Mouse (Mus musculus) kidney, postnatal 0 days (tissue): ENCODE data around the gene Olfr656. TPM values are rescaled to one million over a fixed set of nuclear protein-coding genes. Genes with fewer than 3 reads are reported as not detected.

ENCODE experiments used
- ATAC-seq: fragments of 200-750 bp; cut with Nextera tagmentation; replicated peaks from 2 replicates; pipeline ENCODE4 v1.8.0; 2017; ENCODE audit warnings: low read depth, moderate number of reproducible peaks, moderate TSS enrichment, moderate library complexity; ENCODE audit not compliant: low FRiP score
- DNase-seq: peaks from one replicate; pipeline ENCODE4 v3.0.0-alpha.2; 2016; ENCODE audit warnings: low spot score
- H3K27ac ChIP-seq: fragments of 300-500 bp; sonication (generic); 2 replicates; pipeline ENCODE4 v1.5.1; 2014; ENCODE audit warnings: mild to moderate bottlenecking
- H3K27me3 ChIP-seq: fragments of 300-500 bp; sonication (generic); 2 replicates; pipeline ENCODE4 v1.6.1; 2014; ENCODE audit warnings: low read length, mixed read lengths; ENCODE audit not compliant: insufficient read depth
- H3K36me3 ChIP-seq: fragments of 300-500 bp; sonication (generic); 2 replicates; pipeline ENCODE4 v1.6.1; 2014; ENCODE audit warnings: low read length, mixed read lengths; ENCODE audit not compliant: insufficient read depth
- H3K4me1 ChIP-seq: fragments of 300-500 bp; sonication (generic); replicated peaks from 2 replicates; pipeline ENCODE4 v1.6.1; 2014; ENCODE audit warnings: antibody characterized with exemption, low read length, mixed read lengths; ENCODE audit not compliant: insufficient read depth
- H3K4me2 ChIP-seq: fragments of 300-500 bp; sonication (generic); 2 replicates; pipeline ENCODE4 v1.6.1; 2014; ENCODE audit warnings: mild to moderate bottlenecking, low read length, moderate library complexity, mixed read lengths
- H3K4me3 ChIP-seq: fragments of 300-500 bp; sonication (generic); replicated peaks from 2 replicates; pipeline ENCODE4 v1.5.1; 2014; ENCODE audit warnings: low read depth, low read length
- H3K9ac ChIP-seq: fragments of 300-500 bp; sonication (generic); 2 replicates; pipeline ENCODE4 v1.6.1; 2014; ENCODE audit warnings: low read depth, low read length
- H3K9me3 ChIP-seq: fragments of 300-500 bp; sonication (generic); replicated peaks from 2 replicates; pipeline ENCODE4 v1.6.1; 2016; ENCODE audit warnings: low read length, inconsistent platforms, mixed read lengths
- CTCF ChIP-seq: IDR thresholded peaks from 2 replicates; pipeline ENCODE4 v1.5.1; 2016; ENCODE audit warnings: antibody characterized with exemption, low read depth, mild to moderate bottlenecking, moderate library complexity
- WGBS: fragments of 180-500 bp; shearing (Covaris S2); extraction: QIAGEN DNeasy Blood & Tissue Kit; methylation state at CpG from one replicate; pipeline ENCODE4 v1.1.7; 2014; 5-methylcytosine and 5-hydroxymethylcytosine counted together
- polyA plus RNA-seq: library from polyadenylated mRNA; unstranded; fragments of >200 nt; fragmentation: Nextera tagmentation; extraction: Ambion mirVana; gene quantifications from 2 replicates; pipeline ENCODE4 v1.2.1, GENCODE M21; 2015

Olfr656 gene
- polyA plus RNA-seq, 1 experiment from 2014 or later: not detected

DNA sequence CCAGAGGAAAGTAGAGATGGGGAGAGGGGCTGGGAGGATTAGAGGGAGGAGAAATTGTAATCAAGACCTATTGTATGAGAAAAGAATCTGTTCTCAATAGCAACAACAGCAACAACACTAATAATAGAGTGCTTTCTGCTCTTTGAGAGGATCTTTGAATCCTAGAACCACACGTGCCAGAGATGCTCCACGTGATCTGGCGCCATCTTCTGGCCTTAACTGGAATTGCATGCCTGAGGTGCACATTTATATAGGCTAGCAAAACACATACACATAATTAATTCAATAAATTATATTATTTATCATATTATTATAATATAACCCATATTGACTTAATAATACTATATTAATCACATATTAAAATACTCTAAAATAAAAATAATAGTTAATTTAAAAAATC, 10.6 kb upstream of the Olfr656 start:
- no peaks in the 10 kb centered on the region for H3K36me3 ChIP-seq
- no peak overlapping the region for H3K27ac ChIP-seq
- no peaks in the 10 kb centered on the region for H3K27me3 ChIP-seq
- H3K4me1 ChIP-seq: no peaks in the 10 kb centered on the region
- TF ChIP-seq CTCF: peak; percentile 70
- no peak overlapping the region for H3K9ac ChIP-seq
- no peaks in the 10 kb centered on the region for H3K9me3 ChIP-seq
- DNase-seq: peak; percentile 35
- H3K4me3 ChIP-seq: no peak overlapping the region
- no peak overlapping the region for H3K4me2 ChIP-seq
- ATAC-seq: no peak
- whole genome bisulfite sequencing: 11% methylated on average over 3 of the region's 3 CpGs

DNA sequence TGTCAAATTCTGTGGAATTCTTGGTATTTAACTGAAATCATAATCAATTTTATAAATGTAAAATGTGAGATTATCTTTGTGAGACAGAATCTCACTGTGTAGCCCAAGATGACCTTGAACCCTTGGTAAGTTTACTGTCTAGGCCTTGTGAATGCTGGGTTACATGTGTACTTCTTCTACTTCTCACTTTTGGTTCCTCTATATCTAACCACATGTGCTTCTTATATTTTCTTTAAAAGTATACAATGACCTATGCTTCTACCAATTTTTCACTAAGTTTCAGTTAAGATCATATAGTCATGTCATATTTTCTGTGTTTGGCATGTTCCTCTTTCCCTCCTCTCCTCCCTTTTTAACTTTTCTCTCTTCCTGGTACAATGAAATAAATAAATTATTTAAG, 9.0 kb upstream of the Olfr656 start:
- H3K27me3 ChIP-seq: no peaks in the 10 kb centered on the region
- no peak overlapping the region for H3K27ac ChIP-seq
- ATAC-seq (no peak), DNase-seq (no peak)
- no peaks in the 10 kb centered on the region for H3K36me3 ChIP-seq
- H3K9me3 ChIP-seq: no peaks in the 10 kb centered on the region
- H3K9ac ChIP-seq: no peak overlapping the region
- no peak overlapping the region for H3K4me3 ChIP-seq
- H3K4me1 ChIP-seq: no peaks in the 10 kb centered on the region
- TF ChIP-seq CTCF: no peak
- H3K4me2 ChIP-seq: no peak overlapping the region

DNA sequence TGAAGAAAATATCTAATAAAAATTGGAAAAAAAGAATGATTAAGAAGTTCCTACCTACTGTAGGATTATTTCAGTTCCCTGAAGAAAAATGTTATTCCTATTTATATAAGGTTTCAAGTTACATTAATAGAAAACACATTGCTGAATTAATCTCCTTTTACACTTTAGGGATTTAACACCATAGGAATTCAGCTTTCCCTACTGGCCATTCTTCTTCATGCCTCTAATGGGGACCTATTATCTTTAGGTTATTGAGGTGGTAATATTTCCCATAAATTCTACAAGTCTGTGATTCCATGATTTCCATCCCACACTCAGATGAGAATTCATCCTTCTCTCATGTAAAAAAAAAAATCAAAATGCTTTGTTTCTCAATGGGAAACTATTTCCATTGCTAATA, 10.7 kb downstream of the Olfr656 start, which contains the start of gene Olfr657:
Olfr657 (plus strand) TSS at position 301 of the 400 bp plus-strand sequence.
- no peak for TF ChIP-seq CTCF
- no peak for ATAC-seq
- Histone ChIP-seq H3K4me1 (no peaks in the 10 kb centered on the region), H3K36me3 (no peaks in the 10 kb centered on the region), H3K27me3 (no peaks in the 10 kb centered on the region), H3K4me3 (no peak within 1 kb of the TSS), H3K27ac (no peak within 1 kb of the TSS), H3K9ac (no peak within 1 kb of the TSS), H3K9me3 (no peaks in the 10 kb centered on the region), H3K4me2 (no peak within 1 kb of the TSS)
- DNase-seq: no peak

DNA sequence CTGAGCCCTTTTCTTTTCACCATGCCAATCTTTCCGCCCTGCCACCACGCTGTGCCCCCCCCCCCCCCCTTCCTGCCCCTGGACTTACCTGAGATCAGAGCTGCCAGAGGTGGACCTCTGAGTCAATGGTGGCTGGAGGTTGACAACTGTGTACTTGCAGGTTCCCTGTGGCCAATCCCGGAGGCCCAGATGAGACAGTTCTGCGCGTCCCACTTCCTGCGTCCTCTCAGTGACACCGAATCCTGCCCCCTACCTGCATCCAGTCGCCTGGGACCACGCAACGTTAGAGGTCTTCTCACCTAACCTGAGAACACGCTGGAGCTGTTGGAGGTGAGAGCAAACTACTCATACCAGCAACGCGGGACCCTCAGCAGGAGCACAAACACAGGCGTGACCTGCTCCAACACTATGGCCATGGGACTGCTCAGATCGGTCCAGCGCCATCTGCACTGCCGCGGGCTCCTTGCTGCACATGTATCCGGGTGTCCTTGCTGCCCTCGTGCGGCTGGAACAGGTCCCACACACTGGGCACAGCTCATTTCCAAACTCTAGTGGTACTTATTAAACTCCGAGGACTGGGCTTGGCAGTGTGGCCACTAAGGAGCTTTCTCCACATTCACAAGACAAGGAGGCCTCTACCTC, 33.2 kb downstream of the Olfr656 start, which contains the start of gene Olfr658:
Olfr658 (minus strand) TSS at position 465 of the 642 bp plus-strand sequence.
- no peaks in the 10 kb centered on the region for H3K36me3 ChIP-seq
- no peaks in the 10 kb centered on the region for H3K9me3 ChIP-seq
- H3K4me1 ChIP-seq: no peaks in the 10 kb centered on the region
- H3K27me3 ChIP-seq: no peaks in the 10 kb centered on the region
- peak; percentile 65 for TF ChIP-seq CTCF
- H3K4me2 ChIP-seq: peak within 1 kb of the TSS; percentile 40; the same call in 1 of the 2 replicates
- ATAC-seq (peak; percentile 87), DNase-seq (peak; percentile 59)
- no peak within 1 kb of the TSS for H3K4me3 ChIP-seq
- H3K9ac ChIP-seq: no peak within 1 kb of the TSS
- WGBS: 41% methylated on average over 21 of the region's 22 CpGs
- no peak within 1 kb of the TSS for H3K27ac ChIP-seq

DNA sequence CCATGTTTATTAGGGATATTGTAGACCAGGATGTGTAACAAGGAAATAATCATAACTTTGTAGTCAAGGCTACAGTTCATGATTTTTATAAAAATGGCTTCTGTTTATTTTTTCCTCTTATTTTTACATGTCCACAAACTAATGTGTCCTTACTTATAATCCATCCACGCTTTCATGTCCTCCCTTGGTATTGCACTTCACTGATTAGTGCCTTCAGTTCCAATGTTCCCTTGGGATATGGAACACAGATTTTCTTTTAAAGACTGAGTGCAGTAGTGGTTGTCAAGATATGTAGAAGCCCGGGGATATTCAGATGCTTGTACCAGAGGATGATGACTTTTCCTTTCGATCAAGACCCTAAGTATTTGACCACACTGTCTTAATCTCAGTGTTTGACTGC, 52.7 kb downstream of the Olfr656 start, which contains the start of gene Olfr659:
Olfr659 (plus strand) TSS at position 301 of the 400 bp plus-strand sequence.
- Histone ChIP-seq H3K27me3 (no peaks in the 10 kb centered on the region), H3K36me3 (no peaks in the 10 kb centered on the region), H3K4me2 (no peak within 1 kb of the TSS), H3K4me1 (no peaks in the 10 kb centered on the region), H3K4me3 (no peak within 1 kb of the TSS), H3K9me3 (no peaks in the 10 kb centered on the region), H3K27ac (no peak within 1 kb of the TSS), H3K9ac (no peak within 1 kb of the TSS)
- DNase-seq (no peak), ATAC-seq (no peak)
- TF ChIP-seq CTCF: no peak
- WGBS: 94% methylated on average over 3 of the region's 3 CpGs

Other genes with a start within 250 kb of the Olfr656 start
- 0.24 and 0.25 TPM in 2 replicates for gene Trim30b, start 244.1 kb upstream of the Olfr656 start, polyA plus RNA-seq
- gene Trim30c, start 213.1 kb upstream of the Olfr656 start, polyA plus RNA-seq: 0.10 and 0.13 TPM in 2 replicates
- gene Trim30a, start 148.8 kb upstream of the Olfr656 start, polyA plus RNA-seq: 3.7 and 4.5 TPM in 2 replicates
- gene Trim30d, start 106.1 kb upstream of the Olfr656 start, polyA plus RNA-seq: 0.78 and 1.2 TPM in 2 replicates
- gene Olfr651, start 63.8 kb upstream of the Olfr656 start, polyA plus RNA-seq: not detected in 2 replicates
- not detected in 2 replicates for gene Olfr652, start 53.1 kb upstream of the Olfr656 start, polyA plus RNA-seq
- not detected in 2 replicates for gene Olfr653, start 36.6 kb upstream of the Olfr656 start, polyA plus RNA-seq
- not detected in 2 replicates for gene Olfr654, start 26.9 kb upstream of the Olfr656 start, polyA plus RNA-seq
- not detected in 2 replicates for gene Olfr655, start 12.2 kb upstream of the Olfr656 start, polyA plus RNA-seq
- gene Olfr657, start 10.8 kb downstream of the Olfr656 start, polyA plus RNA-seq: not detected in 2 replicates
- gene Olfr658, start 33.4 kb downstream of the Olfr656 start, polyA plus RNA-seq: 0.04 TPM in 1 of 2 replicates, not detected in the other
- gene Olfr659, start 52.8 kb downstream of the Olfr656 start, polyA plus RNA-seq: not detected in 2 replicates
- gene Olfr661, start 72.5 kb downstream of the Olfr656 start, polyA plus RNA-seq: not detected in 2 replicates
- gene Usp17le, start 163.5 kb downstream of the Olfr656 start, polyA plus RNA-seq: not detected in 2 replicates
- gene Usp17lb, start 228.6 kb downstream of the Olfr656 start, polyA plus RNA-seq: not detected in 2 replicates
- gene Usp17la, start 243.1 kb downstream of the Olfr656 start, polyA plus RNA-seq: not detected in 2 replicates